Mouse (Mus musculus) lung, embryonic 16.5 days (tissue): ENCODE results near the gene Cnpy1. TPM values are rescaled to one million over a fixed set of nuclear protein-coding genes. Genes with fewer than 3 reads are reported as not detected.

Experiments used
- ATAC-seq: fragments of 200-750 bp; cut with Nextera tagmentation; 2 replicates; pipeline ENCODE4 v1.8.0; 2017; ENCODE audit warnings: low read depth, mild to moderate bottlenecking, moderate library complexity
- H3K27ac ChIP-seq: fragments of 300-500 bp; sonication (generic); 2 replicates; pipeline ENCODE4 v1.5.1; 2014; ENCODE audit warnings: mild to moderate bottlenecking, control low read depth, low read length
- H3K27me3 ChIP-seq: fragments of 300-500 bp; sonication (generic); 2 replicates; pipeline ENCODE4 v1.6.1; 2014; ENCODE audit warnings: low read depth, low read length, mixed read lengths; ENCODE audit not compliant: control insufficient read depth, insufficient read depth
- H3K36me3 ChIP-seq: fragments of 300-500 bp; sonication (generic); 2 replicates; pipeline ENCODE4 v1.6.1; 2014; ENCODE audit warnings: low read length; ENCODE audit not compliant: control insufficient read depth, insufficient read depth
- H3K4me1 ChIP-seq: fragments of 300-500 bp; sonication (generic); replicated peaks from 2 replicates; pipeline ENCODE4 v1.6.1; 2014; ENCODE audit warnings: low read length, mixed read lengths; ENCODE audit not compliant: control insufficient read depth, insufficient read depth
- H3K4me2 ChIP-seq: fragments of 300-500 bp; sonication (generic); 2 replicates; pipeline ENCODE4 v1.6.1; 2014; ENCODE audit warnings: low read depth, low read length, control low read depth
- H3K4me3 ChIP-seq: fragments of 300-500 bp; sonication (generic); 2 replicates; pipeline ENCODE4 v1.5.1; 2014; ENCODE audit warnings: mild to moderate bottlenecking, low read length, control low read depth
- H3K9ac ChIP-seq: fragments of 300-500 bp; sonication (generic); 2 replicates; pipeline ENCODE4 v1.6.1; 2014; ENCODE audit warnings: low read length, control low read depth
- H3K9me3 ChIP-seq: fragments of 300-500 bp; sonication (generic); 2 replicates; pipeline ENCODE4 v1.6.1; 2016; ENCODE audit warnings: low read length; ENCODE audit not compliant: control insufficient read depth
- WGBS: fragments of 180-500 bp; shearing (Covaris S2); extraction: QIAGEN DNeasy Blood & Tissue Kit; methylation state at CpG from one replicate; pipeline ENCODE4 v1.1.7; 2014; 5-methylcytosine and 5-hydroxymethylcytosine counted together
- polyA plus RNA-seq: library from polyadenylated mRNA; unstranded; fragments of >200 nt; fragmentation: Nextera tagmentation; extraction: Ambion mirVana; gene quantifications from 2 replicates; pipeline ENCODE4 v1.2.1, GENCODE M21; 2015

Gene Cnpy1
- 0.13 and 0.52 TPM in 2 replicates for polyA plus RNA-seq

- 67% methylated on average over 11 of the region's 11 CpGs for WGBS
- H3K27ac ChIP-seq = no peak within 1 kb of the TSS
- no peaks in the 10 kb centered on the region for H3K4me1 ChIP-seq
- no peaks in the 10 kb centered on the region for H3K9me3 ChIP-seq
- no peak within 1 kb of the TSS for H3K9ac ChIP-seq
- H3K36me3 ChIP-seq = no peaks in the 10 kb centered on the region
- H3K4me2 ChIP-seq = no peak within 1 kb of the TSS
- no peak for ATAC-seq
- no peaks in the 10 kb centered on the region for H3K27me3 ChIP-seq
- H3K4me3 ChIP-seq = no peak within 1 kb of the TSS
Measured at GRCm38 (mm10) chr5:28245574-28245973, at the start of gene Cnpy1. TSS of gene Cnpy1 (minus strand) at chr5:28245806.

- 3% methylated on average over 6 of the region's 6 CpGs for WGBS
- Histone ChIP-seq H3K9me3 (no peaks in the 10 kb centered on the region), H3K4me3 (no peak overlapping the region), H3K9ac (no peak overlapping the region), H3K4me1 (no peaks in the 10 kb centered on the region), H3K27ac (no peak overlapping the region), H3K27me3 (no peaks in the 10 kb centered on the region), H3K36me3 (no peaks in the 10 kb centered on the region), H3K4me2 (no peak overlapping the region)
- ATAC-seq = no peak
Measured at GRCm38 (mm10) chr5:28293990-28294389, 48.4 kb upstream of the Cnpy1 start.

- no peaks in the 10 kb centered on the region for H3K27me3 ChIP-seq
- H3K27ac ChIP-seq = no peak overlapping the region
- no peaks in the 10 kb centered on the region for H3K4me1 ChIP-seq
- ATAC-seq = no peak
- no peak overlapping the region for H3K4me3 ChIP-seq
- 30% methylated on average over 3 of the region's 3 CpGs for WGBS
- no peaks in the 10 kb centered on the region for H3K36me3 ChIP-seq
- no peak overlapping the region for H3K9ac ChIP-seq
- no peak overlapping the region for H3K4me2 ChIP-seq
- H3K9me3 ChIP-seq = no peaks in the 10 kb centered on the region
Measured at GRCm38 (mm10) chr5:28292281-28292680, 46.7 kb upstream of the Cnpy1 start.

- H3K4me3 ChIP-seq = no peak overlapping the region
- H3K27ac ChIP-seq = no peak overlapping the region
- H3K4me2 ChIP-seq = no peak overlapping the region
- no peaks in the 10 kb centered on the region for H3K4me1 ChIP-seq
- H3K9me3 ChIP-seq = no peaks in the 10 kb centered on the region
- no peak for ATAC-seq
- H3K27me3 ChIP-seq = no peaks in the 10 kb centered on the region
- H3K9ac ChIP-seq = no peak overlapping the region
- 67% methylated on average over 5 of the region's 5 CpGs for WGBS
- no peaks in the 10 kb centered on the region for H3K36me3 ChIP-seq
Measured at GRCm38 (mm10) chr5:28291118-28291850, 45.7 kb upstream of the Cnpy1 start.

- no peak overlapping the region for H3K4me2 ChIP-seq
- H3K36me3 ChIP-seq = no peaks in the 10 kb centered on the region
- no peak overlapping the region for H3K9ac ChIP-seq
- H3K27ac ChIP-seq = no peak overlapping the region
- H3K9me3 ChIP-seq = no peaks in the 10 kb centered on the region
- no peak overlapping the region for H3K4me3 ChIP-seq
- H3K4me1 ChIP-seq = no peaks in the 10 kb centered on the region
- WGBS = 91% methylated on average over 1 of the region's 1 CpGs
- no peak for ATAC-seq
- H3K27me3 ChIP-seq = no peaks in the 10 kb centered on the region
Measured at GRCm38 (mm10) chr5:28290630-28291029, 45.0 kb upstream of the Cnpy1 start.

- no peak overlapping the region for H3K9ac ChIP-seq
- no peak for ATAC-seq
- WGBS = 49% methylated on average over 3 of the region's 3 CpGs
Measured at GRCm38 (mm10) chr5:28289111-28289510, 43.5 kb upstream of the Cnpy1 start.

GRCm38 (mm10) chr5:28277279-28277678 lies 31.7 kb upstream of the Cnpy1 start:
- no peak overlapping the region for H3K4me3 ChIP-seq
- no peak for ATAC-seq
- 36% methylated on average over 2 of the region's 2 CpGs for WGBS

More at GRCm38 (mm10) chr5:28289111-28289510, 43.5 kb upstream of the Cnpy1 start:
- Histone ChIP-seq H3K4me2 (no peak overlapping the region), H3K4me1 (no peaks in the 10 kb centered on the region), H3K27ac (no peak overlapping the region), H3K36me3 (no peaks in the 10 kb centered on the region), H3K4me3 (no peak overlapping the region), H3K27me3 (no peaks in the 10 kb centered on the region), H3K9me3 (no peaks in the 10 kb centered on the region)

GRCm38 (mm10) chr5:28272836-28273235 lies 27.2 kb upstream of the Cnpy1 start:
- Histone ChIP-seq H3K27ac (no peak overlapping the region), H3K36me3 (no peaks in the 10 kb centered on the region), H3K4me3 (no peak overlapping the region), H3K4me2 (no peak overlapping the region), H3K9ac (no peak overlapping the region), H3K27me3 (no peaks in the 10 kb centered on the region), H3K4me1 (peaks cover 6% of the 10 kb centered on the region), H3K9me3 (no peaks in the 10 kb centered on the region)
- no peak for ATAC-seq
- WGBS = 65% methylated on average over 2 of the region's 2 CpGs

More at GRCm38 (mm10) chr5:28277279-28277678, 31.7 kb upstream of the Cnpy1 start:
- H3K9ac ChIP-seq = no peak overlapping the region
- H3K27me3 ChIP-seq = no peaks in the 10 kb centered on the region
- no peaks in the 10 kb centered on the region for H3K4me1 ChIP-seq
- no peaks in the 10 kb centered on the region for H3K9me3 ChIP-seq
- H3K27ac ChIP-seq = no peak overlapping the region
- no peaks in the 10 kb centered on the region for H3K36me3 ChIP-seq
- no peak overlapping the region for H3K4me2 ChIP-seq

GRCm38 (mm10) chr5:28269469-28269991 lies 23.9 kb upstream of the Cnpy1 start:
- H3K9ac ChIP-seq = no peak overlapping the region
- peak; percentile 95 for ATAC-seq
- no peaks in the 10 kb centered on the region for H3K36me3 ChIP-seq
- WGBS = 28% methylated on average over 6 of the region's 6 CpGs
- no peak overlapping the region for H3K4me3 ChIP-seq
- peaks cover 6% of the 10 kb centered on the region for H3K4me1 ChIP-seq
- no peaks in the 10 kb centered on the region for H3K27me3 ChIP-seq
- peak overlapping the region; percentile 38 for H3K27ac ChIP-seq
- no peaks in the 10 kb centered on the region for H3K9me3 ChIP-seq
- no peak overlapping the region for H3K4me2 ChIP-seq
